Mouse (Mus musculus): ENCODE measurements at regions not wholly inside any gene's neighbourhood (a gene's known extent, or its start where the extent isn't known, plus 50 kb on each side); places are given as distances from the start of the nearest gene placed in this dataset.
A peak's percentile ranks its signal among the peaks of the same experiment; 100 is the strongest.

- peak; percentile 89 for DNase-seq (ENCODE audit: low read depth, low spot score)
These were observed 61.0 kb upstream of the Lpcat1 start for GRCm38 (mm10) chr13:73405720-73406629.

- no peak for DNase-seq (ENCODE audit: low read depth, low spot score)
These were observed 66.1 kb upstream of the Lpcat1 start for GRCm38 (mm10) chr13:73400921-73401320.

GRCm38 (mm10) chr13:73397033-73397432 lies 68.7 kb upstream of the Ndufs6 start:
- no peak for DNase-seq (ENCODE audit: low read depth, low spot score)

- DNase-seq (ENCODE audit: low read depth, low spot score), result no peak
These were observed 67.5 kb upstream of the Ndufs6 start for GRCm38 (mm10) chr13:73395856-73396255.

GRCm38 (mm10) chr13:73389051-73389450 lies 60.7 kb upstream of the Ndufs6 start:
- DNase-seq (ENCODE audit: low read depth, low spot score), result no peak

GRCm38 (mm10) chr13:73383585-73383984 lies 55.2 kb upstream of the Ndufs6 start:
- peak; percentile 44 for DNase-seq (ENCODE audit: low read depth, low spot score)
